Mouse (Mus musculus): ENCODE measurements around the gene Mindy4b-ps.

GRCm38 (mm10) chr3:58784219-58785092 lies 37.7 kb downstream of the Mindy4b-ps start:
- TF ChIP-seq CTCF (IDR thresholded peaks at IDR 0.05; ENCODE audit: low read depth, low read length) (no peak), POLR2A (IDR thresholded peaks at IDR 0.05; ENCODE audit: borderline replicate concordance, low read depth, low read length) (no peak)

Measured in bone marrow macrophage, adult 2 months (primary cell).